Mouse (Mus musculus): ENCODE results near the gene Clcf1.

Clcf1 gene

DNA sequence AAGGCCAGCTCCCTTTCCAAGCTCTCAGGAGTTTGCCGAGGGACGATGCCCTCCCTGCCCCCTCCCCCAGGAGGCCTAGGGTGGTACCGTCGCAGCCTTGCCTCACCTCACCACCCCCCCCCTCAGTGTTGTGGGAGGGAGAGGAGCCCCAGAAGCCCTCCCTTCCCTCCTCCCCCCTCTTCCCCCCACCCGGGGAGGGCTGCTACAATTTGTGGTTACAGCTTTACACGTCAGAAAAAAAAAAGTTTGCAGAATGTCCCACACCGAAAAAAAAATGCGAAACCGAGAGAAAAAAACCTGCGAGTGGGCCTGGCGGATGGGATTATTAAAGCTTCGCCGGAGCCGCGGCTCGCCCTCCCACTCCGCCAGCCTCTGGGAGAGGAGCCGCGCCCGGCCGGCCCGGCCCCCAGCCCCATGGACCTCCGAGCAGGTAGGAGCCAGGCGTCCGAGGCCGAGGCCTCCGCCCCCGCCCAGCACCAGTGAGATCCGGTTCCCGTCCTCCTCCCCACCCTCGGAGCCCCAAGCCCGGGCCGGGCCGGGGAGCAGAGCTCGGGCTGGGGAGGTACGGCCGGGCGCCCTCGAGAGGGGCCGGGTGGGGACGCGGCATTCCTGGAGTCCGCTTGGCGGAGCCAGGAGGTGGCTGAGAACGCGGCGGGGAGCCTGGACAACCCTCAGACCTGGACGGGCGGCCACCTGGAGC is at the start of gene Clcf1, which contains the start of gene AC109138.7:
Gene Clcf1, plus strand, starts transcription at position 168 of the 700 bp plus-strand sequence.
Gene AC109138.7, plus strand, starts transcription at position 287 of the 700 bp plus-strand sequence.
- peak; percentile 76 for DNase-seq

DNA sequence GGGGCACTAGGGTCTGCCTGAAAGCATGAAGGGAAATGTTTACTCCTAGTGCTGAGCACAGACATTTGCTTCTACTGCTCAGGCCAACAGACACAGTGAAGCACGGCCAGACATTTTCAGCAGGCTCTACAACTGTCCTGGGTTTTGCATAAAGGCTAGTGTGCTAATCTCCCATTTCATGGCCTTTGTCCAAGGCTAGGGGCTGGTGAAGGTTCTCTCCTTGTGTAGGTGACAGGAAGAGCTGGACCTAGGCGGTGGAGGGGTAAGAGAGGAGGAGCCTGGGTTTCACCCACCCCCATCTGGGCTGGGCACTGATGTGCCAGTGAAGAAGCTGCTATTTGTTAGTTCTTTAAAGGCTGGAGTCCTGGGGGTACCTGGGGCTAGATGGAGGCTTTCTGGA is 49.3 kb upstream of the Clcf1 start:
- no peak for DNase-seq

- DNase-seq: no peak
Measured at GRCm38 (mm10) chr19:4166678-4167476, 47.2 kb upstream of the Clcf1 start.

- peak; percentile 99 for DNase-seq
Measured at GRCm38 (mm10) chr19:4169378-4169784, 44.7 kb upstream of the Clcf1 start.

- no peak for DNase-seq
Measured at GRCm38 (mm10) chr19:4169810-4170209, 44.2 kb upstream of the Clcf1 start.

GRCm38 (mm10) chr19:4170723-4171392 is 43.2 kb upstream of the Clcf1 start:
- DNase-seq: no peak

DNA sequence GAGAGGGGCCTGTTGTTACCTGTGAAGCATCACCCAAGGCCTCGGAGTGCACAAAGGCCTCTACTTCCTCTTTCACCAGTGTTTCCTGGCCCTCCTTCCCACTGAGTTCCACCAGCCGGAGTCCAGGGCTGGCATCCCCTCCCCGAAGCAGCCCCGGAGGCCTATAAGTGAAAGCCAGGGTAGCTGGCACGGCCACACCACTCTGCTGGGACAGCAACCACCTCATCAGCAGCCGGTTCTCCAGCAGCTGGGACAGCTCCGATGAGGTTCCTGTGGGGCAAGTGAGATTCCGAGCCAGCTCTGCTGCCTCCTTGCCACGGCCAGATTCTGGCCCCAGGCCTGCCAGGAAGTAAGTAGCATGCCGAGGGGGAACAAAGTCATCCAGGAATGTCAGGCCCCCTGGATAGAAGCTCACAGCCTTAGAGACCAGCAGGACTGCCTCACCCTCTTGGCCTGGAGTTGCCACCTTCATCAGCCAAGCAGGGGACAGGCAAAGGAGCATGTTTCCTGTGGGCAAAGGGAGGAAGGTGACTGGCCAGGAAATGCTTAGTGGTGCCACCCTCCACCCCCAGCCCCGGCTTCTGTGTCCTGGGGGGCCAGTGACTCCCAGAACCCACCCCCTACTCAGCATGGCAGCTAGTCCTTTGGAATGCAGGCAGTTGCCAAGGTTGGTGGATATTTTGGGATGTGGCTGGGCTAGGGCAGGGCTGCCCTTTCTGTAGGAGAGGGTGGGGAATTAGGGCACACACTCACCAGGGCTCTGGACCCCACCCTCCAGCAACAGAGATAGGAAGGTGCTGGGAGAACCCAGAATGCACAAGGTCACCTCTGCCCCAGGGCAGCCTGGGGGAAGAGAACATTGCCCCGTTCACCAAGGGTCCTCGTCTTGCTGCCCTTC is 42.4 kb upstream of the Clcf1 start:
- peak; percentile 41 for DNase-seq

DNA sequence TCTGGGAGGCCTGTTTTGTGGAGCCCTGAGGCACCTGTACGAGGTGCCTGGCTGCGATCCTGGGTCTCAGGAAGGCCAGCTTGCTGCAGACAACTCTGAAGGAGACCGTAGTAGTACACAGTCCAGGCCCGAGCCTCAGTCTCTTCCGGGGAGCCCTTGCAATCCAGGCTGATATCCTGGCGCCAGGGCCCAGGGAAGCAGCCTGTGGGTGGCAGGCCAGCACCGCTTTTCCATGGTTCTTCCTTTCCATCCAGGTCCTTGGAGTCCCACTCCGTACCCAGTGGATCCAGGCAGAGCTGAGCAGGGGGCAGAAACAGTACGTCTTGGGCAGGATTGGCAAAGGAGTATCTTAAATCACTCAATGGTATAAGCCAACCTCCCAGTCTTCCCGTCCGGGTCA is 41.1 kb upstream of the Clcf1 start:
- DNase-seq: no peak

DNA sequence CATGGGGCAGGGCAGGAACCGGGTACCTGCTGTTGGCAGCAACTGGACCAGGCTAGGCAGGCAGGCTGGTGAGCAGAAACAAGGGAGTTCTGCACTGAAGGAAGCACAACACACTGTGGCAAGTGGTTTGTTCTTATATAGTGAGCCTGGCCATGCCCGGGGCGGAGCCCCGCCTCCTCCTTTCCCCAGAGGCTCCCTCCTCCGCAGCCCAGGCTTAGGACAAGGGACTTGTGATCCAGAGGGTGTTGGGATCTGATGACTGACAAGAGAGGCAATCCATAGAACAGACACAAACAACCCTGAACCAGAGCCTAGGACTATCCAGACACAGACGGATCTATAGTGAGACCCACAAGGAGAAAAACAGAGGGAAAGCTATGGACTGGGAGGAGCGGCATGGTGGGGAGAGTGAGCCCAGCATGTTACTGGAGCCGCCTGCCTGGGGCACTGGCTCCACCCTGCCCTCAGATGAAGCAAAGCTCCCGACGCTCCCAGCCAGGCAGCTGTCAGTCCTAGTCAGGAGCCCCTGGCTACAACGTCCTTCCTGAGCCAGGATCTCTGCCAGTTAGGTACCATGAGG is 38.6 kb upstream of the Clcf1 start, which contains the start of gene Carns1:
Gene Carns1, minus strand, starts transcription at position 112 of the 580 bp plus-strand sequence.
- peak; percentile 56 for DNase-seq

DNA sequence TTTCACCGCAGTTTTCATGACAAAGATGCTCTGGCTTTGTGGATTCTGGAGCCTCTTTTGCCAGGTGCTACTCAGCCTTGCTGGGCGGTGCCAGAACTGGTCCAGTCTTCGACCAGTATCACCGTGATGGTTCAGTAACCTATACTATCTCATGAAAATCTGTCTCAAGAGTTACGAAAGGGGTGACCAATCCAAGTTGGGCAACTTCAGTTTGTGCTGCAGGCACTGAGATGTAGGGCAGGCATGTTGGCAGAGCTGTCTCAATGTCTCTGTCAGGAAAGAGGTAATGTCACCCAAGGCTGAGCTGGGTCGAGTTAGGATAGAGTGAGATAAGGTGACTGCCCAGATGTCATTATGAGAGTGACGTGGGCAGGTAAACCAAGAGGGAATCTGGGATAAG is 33.6 kb upstream of the Clcf1 start:
- DNase-seq: no peak

GRCm38 (mm10) chr19:4181892-4182291 is 32.1 kb upstream of the Clcf1 start:
- DNase-seq: peak; percentile 87

- DNase-seq: no peak
Measured at GRCm38 (mm10) chr19:4183689-4184088, 30.3 kb upstream of the Clcf1 start.

DNA sequence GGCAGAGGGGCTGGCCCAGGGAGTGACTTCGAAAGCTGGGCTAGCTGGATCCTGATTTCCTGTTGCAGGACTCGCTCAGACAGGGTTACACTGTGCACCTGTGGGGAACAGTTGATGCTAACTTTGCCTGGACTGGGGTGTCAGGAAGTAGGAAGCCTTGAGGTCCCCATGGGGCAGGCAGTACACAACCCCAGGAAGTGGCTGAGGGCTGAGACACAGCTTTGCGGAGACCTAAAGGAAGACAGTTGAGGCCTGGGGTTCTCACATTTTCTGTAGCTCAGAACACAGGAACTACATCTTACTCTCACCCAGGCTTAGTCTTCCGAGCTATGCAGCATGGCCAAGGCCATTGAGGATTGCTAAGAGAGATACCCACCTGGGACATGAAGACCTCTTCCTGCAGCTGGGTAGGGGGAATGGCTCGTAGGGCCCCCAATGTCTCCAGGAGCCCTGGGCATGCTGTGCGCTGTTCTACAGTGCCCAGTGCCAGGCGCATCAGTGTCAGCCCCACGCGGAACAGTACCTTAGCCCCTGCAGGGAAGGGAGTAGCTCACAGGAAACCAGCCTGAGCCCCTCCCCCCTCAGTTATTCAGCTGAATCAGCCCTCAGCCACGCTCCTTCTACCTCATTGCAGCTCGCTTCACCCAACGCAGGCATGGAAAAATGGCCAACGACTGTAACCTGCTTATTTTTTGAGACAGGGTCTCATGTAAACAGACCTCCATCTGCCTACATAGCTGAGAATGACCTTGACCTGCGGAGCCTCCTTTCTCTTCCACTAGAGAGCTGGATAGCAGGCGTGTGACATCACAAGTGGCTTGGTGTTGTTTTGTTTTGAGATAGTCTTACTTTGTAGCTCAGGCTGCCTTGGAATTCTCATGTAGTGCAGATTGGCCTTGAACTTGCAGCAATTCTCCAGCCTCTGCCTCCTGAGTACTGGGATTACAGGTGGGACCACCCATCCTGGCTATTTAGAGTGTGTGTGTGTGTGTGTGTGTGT is 28.8 kb upstream of the Clcf1 start:
- peak; percentile 44 for DNase-seq

GRCm38 (mm10) chr19:4187303-4187702 is 26.7 kb upstream of the Clcf1 start:
- DNase-seq: no peak

- DNase-seq: no peak
Measured at GRCm38 (mm10) chr19:4189051-4189620, 24.9 kb upstream of the Clcf1 start.

DNA sequence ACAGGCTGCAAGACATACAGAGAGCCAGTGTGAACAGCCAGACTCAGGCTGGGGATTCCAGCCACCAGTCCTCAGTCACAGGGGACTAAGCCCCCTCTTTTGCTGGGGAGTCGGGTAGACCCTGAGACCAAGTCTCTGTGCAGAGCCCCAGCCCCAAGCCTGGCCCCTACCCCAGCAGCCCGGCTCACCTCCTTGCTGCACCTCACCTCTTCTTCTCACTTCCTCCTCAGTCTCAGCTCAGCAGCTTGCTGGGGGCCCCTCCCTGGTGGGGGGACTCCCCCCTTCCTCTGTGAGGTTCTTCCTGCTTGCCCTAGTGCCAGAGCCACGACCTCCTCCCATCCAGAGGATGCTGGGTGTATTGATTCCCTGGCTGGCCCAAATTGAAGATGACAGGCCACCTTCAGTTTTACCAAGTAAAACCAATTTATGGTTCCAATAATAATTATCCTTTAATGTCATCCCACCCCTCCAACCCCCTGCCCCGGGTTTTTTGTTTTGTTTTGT is 23.2 kb upstream of the Clcf1 start, which contains the start of gene Tbc1d10c:
Gene Tbc1d10c, minus strand, starts transcription at position 454 of the 504 bp plus-strand sequence.
- DNase-seq: peak; percentile 70

- peak; percentile 97 for DNase-seq
Measured at GRCm38 (mm10) chr19:4191528-4192250, 22.3 kb upstream of the Clcf1 start, which contains the start of gene Ppp1ca. Gene Ppp1ca (plus strand): TSS chr19:4192065.

DNA sequence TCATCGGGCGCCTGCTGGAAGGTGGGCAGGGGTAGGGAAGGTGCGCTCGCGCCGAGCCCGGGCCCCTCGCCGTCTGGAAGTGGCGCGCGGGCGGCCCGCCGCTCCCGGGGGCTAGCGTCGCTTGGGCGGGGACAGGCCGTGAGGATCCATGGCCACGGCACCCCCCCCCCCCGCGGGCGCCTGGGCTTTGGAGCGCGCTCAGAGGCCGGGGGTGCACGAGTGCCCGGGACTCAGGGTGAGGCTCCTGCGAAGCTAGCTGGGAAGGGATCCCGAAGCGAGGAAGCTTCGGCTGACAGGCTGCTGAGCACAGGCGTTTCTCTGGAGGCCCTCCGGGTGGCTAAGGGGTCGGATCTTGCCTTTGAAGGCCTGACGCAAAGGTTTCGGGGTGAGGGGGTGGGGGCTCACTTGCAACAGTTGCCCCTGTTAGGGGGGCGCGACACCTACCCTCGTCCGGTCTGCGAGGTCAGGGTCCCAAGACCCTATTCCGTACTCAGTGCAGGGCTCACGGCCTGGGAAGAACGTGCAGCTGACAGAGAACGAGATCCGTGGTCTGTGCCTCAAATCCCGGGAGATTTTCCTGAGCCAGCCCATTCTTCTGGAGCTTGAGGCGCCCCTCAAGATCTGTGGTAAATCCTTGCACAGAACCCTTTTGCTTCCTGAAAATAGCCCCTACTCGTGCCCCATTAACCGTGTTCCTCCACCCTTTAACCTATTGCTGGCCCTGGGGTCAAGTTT is 21.6 kb upstream of the Clcf1 start:
- no peak for DNase-seq

Measured in lung, postnatal 36 days (tissue).